Mouse (Mus musculus) spleen, adult 12 weeks (tissue): Measurements from ENCODE around the gene Arih2.

Experiments
- DNase-seq: peaks from one replicate; pipeline ENCODE4 v3.0.0; 2022; ENCODE audit warnings: low spot score

Arih2 gene

GRCm38 (mm10) chr9:108560227-108560841 is 88.9 kb downstream of the Arih2 start, which contains the start of gene Impdh2:
TSS of gene Impdh2 (plus strand) at chr9:108560286.
- peak; percentile 91 for DNase-seq

DNA sequence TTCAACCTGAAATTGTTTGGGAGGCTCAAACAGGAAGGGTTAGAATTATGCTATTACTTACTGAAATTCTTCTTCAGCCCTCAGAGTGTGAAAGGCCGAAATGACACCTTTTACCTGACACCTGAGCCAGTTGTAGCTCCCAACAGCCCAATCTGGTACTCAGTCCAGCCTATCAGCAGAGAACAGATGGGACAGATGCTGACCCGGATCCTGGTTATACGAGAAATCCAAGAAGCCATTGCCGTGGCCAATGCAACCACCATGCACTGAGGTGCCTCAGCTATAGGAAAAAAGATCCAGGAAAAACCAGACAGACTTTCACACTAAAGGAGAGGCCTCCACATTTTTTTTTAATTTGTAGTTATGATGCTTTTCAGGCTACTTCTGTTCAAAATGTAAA is 90.0 kb downstream of the Arih2 start:
- DNase-seq, result no peak
